Mouse (Mus musculus) lung, embryonic 16.5 days (tissue): Measurements from ENCODE around the gene Ankle1. TPM values are rescaled to one million over a fixed set of nuclear protein-coding genes. Genes with fewer than 3 reads are reported as not detected.
"Not testable (repeated sequence)": the region's sequence is repeated elsewhere in the genome, so short reads cannot be mapped to it uniquely, and the experiment has no call there.

Source experiments
- ATAC-seq: fragments of 200-750 bp; cut with Nextera tagmentation; 2 replicates; pipeline ENCODE4 v1.8.0; 2017; ENCODE audit warnings: low read depth, mild to moderate bottlenecking, moderate library complexity
- H3K27ac ChIP-seq: fragments of 300-500 bp; sonication (generic); 2 replicates; pipeline ENCODE4 v1.5.1; 2014; ENCODE audit warnings: mild to moderate bottlenecking, control low read depth, low read length
- H3K27me3 ChIP-seq: fragments of 300-500 bp; sonication (generic); 2 replicates; pipeline ENCODE4 v1.6.1; 2014; ENCODE audit warnings: low read depth, low read length, mixed read lengths; ENCODE audit not compliant: control insufficient read depth, insufficient read depth
- H3K36me3 ChIP-seq: fragments of 300-500 bp; sonication (generic); 2 replicates; pipeline ENCODE4 v1.6.1; 2014; ENCODE audit warnings: low read length; ENCODE audit not compliant: control insufficient read depth, insufficient read depth
- H3K4me1 ChIP-seq: fragments of 300-500 bp; sonication (generic); replicated peaks from 2 replicates; pipeline ENCODE4 v1.6.1; 2014; ENCODE audit warnings: low read length, mixed read lengths; ENCODE audit not compliant: control insufficient read depth, insufficient read depth
- H3K4me2 ChIP-seq: fragments of 300-500 bp; sonication (generic); 2 replicates; pipeline ENCODE4 v1.6.1; 2014; ENCODE audit warnings: low read depth, low read length, control low read depth
- H3K4me3 ChIP-seq: fragments of 300-500 bp; sonication (generic); 2 replicates; pipeline ENCODE4 v1.5.1; 2014; ENCODE audit warnings: mild to moderate bottlenecking, low read length, control low read depth
- H3K9ac ChIP-seq: fragments of 300-500 bp; sonication (generic); 2 replicates; pipeline ENCODE4 v1.6.1; 2014; ENCODE audit warnings: low read length, control low read depth
- H3K9me3 ChIP-seq: fragments of 300-500 bp; sonication (generic); 2 replicates; pipeline ENCODE4 v1.6.1; 2016; ENCODE audit warnings: low read length; ENCODE audit not compliant: control insufficient read depth
- WGBS: fragments of 180-500 bp; shearing (Covaris S2); extraction: QIAGEN DNeasy Blood & Tissue Kit; methylation state at CpG from one replicate; pipeline ENCODE4 v1.1.7; 2014; 5-methylcytosine and 5-hydroxymethylcytosine counted together
- polyA plus RNA-seq: library from polyadenylated mRNA; unstranded; fragments of >200 nt; fragmentation: Nextera tagmentation; extraction: Ambion mirVana; gene quantifications from 2 replicates; pipeline ENCODE4 v1.2.1, GENCODE M21; 2015

The Ankle1 gene
- polyA plus RNA-seq, 1 experiment from 2014 or later: 44.9 TPM

DNA sequence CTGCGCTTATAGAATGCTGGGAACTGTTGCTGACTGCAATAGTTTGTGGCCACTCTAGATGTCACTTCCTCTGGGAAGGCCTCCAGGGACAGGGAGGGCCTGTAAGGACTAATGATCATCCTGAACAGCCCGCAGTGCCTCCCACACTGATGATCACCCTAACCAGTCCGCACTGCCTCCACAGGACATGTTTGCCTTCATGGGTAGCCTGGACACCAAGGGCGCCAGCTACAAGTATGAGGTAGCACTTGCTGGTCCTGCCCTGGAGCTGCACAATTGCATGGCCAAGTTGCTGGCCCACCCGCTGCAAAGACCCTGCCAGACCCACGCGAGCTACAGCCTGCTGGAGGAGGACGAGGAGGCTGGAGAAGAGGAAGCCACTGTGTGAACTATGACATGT, 1.8 kb upstream of the Ankle1 start:
- Histone ChIP-seq H3K27me3 (no peaks in the 10 kb centered on the region), H3K4me2 (no peak overlapping the region), H3K9me3 (no peaks in the 10 kb centered on the region), H3K27ac (no peak overlapping the region), H3K9ac (no peak overlapping the region), H3K36me3 (peaks cover 15% of the 10 kb centered on the region), H3K4me1 (peaks cover 12% of the 10 kb centered on the region), H3K4me3 (no peak overlapping the region)
- WGBS: 86% methylated on average over 8 of the region's 8 CpGs
- no peak for ATAC-seq

DNA sequence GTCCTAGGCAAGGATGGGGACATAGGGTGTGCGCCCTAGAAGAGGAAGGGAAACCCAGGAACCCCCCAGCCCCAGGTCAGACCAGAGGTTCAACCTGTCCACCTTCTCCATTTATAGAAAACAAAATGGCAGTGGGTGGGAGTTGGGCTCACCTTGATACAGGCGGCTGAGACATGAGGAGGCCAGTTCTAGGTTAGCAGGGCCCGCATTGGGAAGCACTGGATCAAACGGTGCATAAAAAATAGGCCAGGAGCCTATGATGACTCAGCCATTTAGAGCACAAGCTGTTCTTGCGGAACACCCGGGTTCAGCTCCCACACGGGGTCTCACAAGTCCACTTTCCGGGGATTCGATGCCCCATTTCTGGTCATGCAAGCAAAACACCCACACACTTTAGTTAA, 859 bp upstream of the Ankle1 start:
- Histone ChIP-seq H3K9ac (no peak overlapping the region), H3K4me2 (no peak overlapping the region; the same call in 1 of the 2 replicates)

GRCm38 (mm10) chr8:71406099-71407015, 547 bp downstream of the Ankle1 start:
- WGBS: under 1% methylated on average over 55 of the region's 55 CpGs
- 0 out of 2 replicates have a peak overlapping the region, but pooled peaks have one; percentile 2 for H3K27ac ChIP-seq
- ATAC-seq: peak; percentile 81
- H3K9me3 ChIP-seq: no peaks in the 10 kb centered on the region
- H3K36me3 ChIP-seq: peaks cover 11% of the 10 kb centered on the region
- H3K4me3 ChIP-seq: peak overlapping the region; percentile 66
- H3K9ac ChIP-seq: peak overlapping the region; percentile 76
- H3K4me1 ChIP-seq: peaks cover 12% of the 10 kb centered on the region
- H3K4me2 ChIP-seq: peak overlapping the region; percentile 80
- H3K27me3 ChIP-seq: no peaks in the 10 kb centered on the region

More for the DNA sequence above, 859 bp upstream of the Ankle1 start:
- Histone ChIP-seq H3K27me3 (no peaks in the 10 kb centered on the region), H3K4me3 (no peak overlapping the region), H3K9me3 (no peaks in the 10 kb centered on the region), H3K27ac (no peak overlapping the region), H3K4me1 (peaks cover 12% of the 10 kb centered on the region), H3K36me3 (peaks cover 13% of the 10 kb centered on the region)
- 86% methylated on average over 9 of the region's 9 CpGs for WGBS
- no peak for ATAC-seq

- peaks cover 11% of the 10 kb centered on the region for H3K36me3 ChIP-seq
- H3K4me1 ChIP-seq: peaks cover 12% of the 10 kb centered on the region
- no peak overlapping the region for H3K27ac ChIP-seq
- H3K27me3 ChIP-seq: no peaks in the 10 kb centered on the region
- no peak overlapping the region for H3K4me2 ChIP-seq
- ATAC-seq: no peak
- no peak overlapping the region for H3K9ac ChIP-seq
- no peaks in the 10 kb centered on the region for H3K9me3 ChIP-seq
- H3K4me3 ChIP-seq: no peak overlapping the region; the same call in 1 of the 2 replicates
- 88% methylated on average over 14 of the region's 14 CpGs for WGBS
Measured at GRCm38 (mm10) chr8:71407441-71407840, 1.6 kb downstream of the Ankle1 start.

GRCm38 (mm10) chr8:71408231-71408630, 2.4 kb downstream of the Ankle1 start:
- H3K9ac ChIP-seq: no peak overlapping the region
- H3K4me2 ChIP-seq: no peak overlapping the region
- 90% methylated on average over 4 of the region's 4 CpGs for WGBS
- H3K4me3 ChIP-seq: no peak overlapping the region
- no peaks in the 10 kb centered on the region for H3K27me3 ChIP-seq
- peaks cover 12% of the 10 kb centered on the region for H3K4me1 ChIP-seq
- peaks cover 11% of the 10 kb centered on the region for H3K36me3 ChIP-seq
- no peaks in the 10 kb centered on the region for H3K9me3 ChIP-seq
- no peak for ATAC-seq
- H3K27ac ChIP-seq: no peak overlapping the region

GRCm38 (mm10) chr8:71411535-71412273, 5.9 kb downstream of the Ankle1 start:
- H3K4me1 ChIP-seq: peaks cover 6% of the 10 kb centered on the region
- no peaks in the 10 kb centered on the region for H3K9me3 ChIP-seq
- no peak overlapping the region for H3K9ac ChIP-seq
- no peaks in the 10 kb centered on the region for H3K27me3 ChIP-seq
- H3K36me3 ChIP-seq: peaks cover 11% of the 10 kb centered on the region
- no peak overlapping the region for H3K4me3 ChIP-seq
- WGBS: 43% methylated on average over 11 of the region's 11 CpGs
- H3K4me2 ChIP-seq: no peak overlapping the region
- ATAC-seq: peak; percentile 35
- H3K27ac ChIP-seq: no peak overlapping the region

DNA sequence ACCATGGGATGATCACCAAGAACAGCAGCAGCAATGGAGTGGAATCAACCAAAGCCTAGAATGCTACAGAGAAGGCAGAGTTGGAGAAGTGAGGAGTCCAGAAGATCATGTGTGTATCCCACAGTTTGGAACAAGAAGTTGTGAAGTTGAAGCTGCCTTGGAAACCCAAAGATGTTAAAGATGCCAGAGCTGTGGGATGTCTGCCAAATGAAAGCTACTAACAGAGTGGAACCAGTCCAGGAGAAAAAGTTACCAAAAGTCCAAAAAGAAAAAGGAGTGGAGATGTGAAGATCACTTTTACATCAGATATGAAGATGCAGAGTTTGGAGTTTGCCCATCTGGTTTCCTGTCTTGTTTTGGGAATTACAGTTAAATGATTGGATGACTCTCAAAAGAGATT, 16.3 kb downstream of the Ankle1 start:
- Histone ChIP-seq H3K9me3 (no peaks in the 10 kb centered on the region), H3K9ac (no peak overlapping the region), H3K4me3 (no peak overlapping the region), H3K36me3 (no peaks in the 10 kb centered on the region), H3K4me1 (no peaks in the 10 kb centered on the region), H3K27me3 (no peaks in the 10 kb centered on the region), H3K4me2 (no peak overlapping the region), H3K27ac (no peak overlapping the region)
- ATAC-seq: no peak

- WGBS: 59% methylated on average over 1 of the region's 1 CpGs
- not testable (repeated sequence) for H3K4me3 ChIP-seq, H3K9me3 ChIP-seq, H3K27me3 ChIP-seq, H3K4me1 ChIP-seq, H3K27ac ChIP-seq, ATAC-seq, H3K36me3 ChIP-seq, H3K4me2 ChIP-seq, H3K9ac ChIP-seq
Measured at GRCm38 (mm10) chr8:71432935-71433334, 27.1 kb downstream of the Ankle1 start.

DNA sequence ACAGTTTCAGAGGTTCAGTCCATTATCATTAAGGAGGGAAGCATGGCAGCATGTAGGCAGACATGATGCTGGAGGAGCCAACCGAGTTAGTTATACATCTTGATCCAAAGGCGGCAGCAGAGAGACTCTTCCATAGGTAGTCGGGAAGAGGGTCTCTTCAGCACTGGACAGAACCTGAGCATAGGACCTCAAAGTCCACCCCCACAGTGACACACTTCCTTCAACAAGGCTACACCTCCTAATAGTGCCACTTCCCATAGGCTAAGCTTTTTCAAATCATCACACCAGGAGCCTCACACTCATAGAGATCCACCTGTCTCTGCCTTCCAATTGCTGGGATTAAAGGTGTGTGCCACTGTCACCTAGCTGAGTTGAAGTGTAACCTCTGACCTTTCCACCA, 31.2 kb downstream of the Ankle1 start:
- 46% methylated on average over 3 of the region's 3 CpGs for WGBS
- no peaks in the 10 kb centered on the region for H3K9me3 ChIP-seq

More for the DNA sequence above, 31.2 kb downstream of the Ankle1 start:
- H3K4me1 ChIP-seq: no peaks in the 10 kb centered on the region
- no peaks in the 10 kb centered on the region for H3K36me3 ChIP-seq
- no peak for ATAC-seq
- H3K27me3 ChIP-seq: no peaks in the 10 kb centered on the region
- H3K4me3 ChIP-seq: no peak overlapping the region
- no peak overlapping the region for H3K9ac ChIP-seq
- H3K27ac ChIP-seq: no peak overlapping the region
- no peak overlapping the region for H3K4me2 ChIP-seq
